In the genomic region with DNA sequence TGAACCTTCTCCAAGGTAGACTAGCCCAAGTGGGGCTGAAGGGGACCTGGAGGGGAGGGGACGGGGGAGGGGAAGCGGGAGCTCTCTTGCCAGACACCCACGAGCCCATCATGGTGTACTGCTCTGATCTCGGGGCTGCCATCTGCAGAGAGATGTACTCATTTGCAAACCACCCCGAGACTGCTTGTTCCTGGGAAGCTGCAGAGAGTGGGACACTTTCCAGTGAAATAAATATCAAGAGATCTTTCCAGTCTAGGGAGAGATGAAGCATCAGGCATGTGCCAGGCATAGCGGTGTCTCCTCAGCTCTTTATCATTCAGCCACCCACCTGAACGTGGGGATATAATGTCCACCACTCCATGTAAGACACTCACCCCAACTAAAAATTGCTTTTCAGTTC, we compare ENCODE assay signal across 30 mouse cellular contexts. TPM values are rescaled to one million over a fixed set of nuclear protein-coding genes. Genes with fewer than 3 reads are reported as not detected.
DNase-seq lines count a peak whose midpoint lies in the region; ATAC-seq lines count a peak whose summit lies in the region.
"Had no signal": no experiment of that assay in that cellular context is flagged by ENCODE, and none has a peak within 500 bp of the region (broad histone marks: within the 10 kb centered on the region; RNA-seq: fewer than 3 reads in every experiment).

No protein-coding gene starts in this region.

- H3K4me1 ChIP-seq in kidney, embryonic 15.5 days: no peaks in the 10 kb centered on the region
- H3K4me1 ChIP-seq: embryonic facial prominence, embryonic 12.5 days; heart, embryonic 10.5 days; heart, embryonic 15.5 days; limb, embryonic 15.5 days; liver, embryonic 13.5 days; stomach, embryonic 15.5 days had no signal

- H3K9ac ChIP-seq in kidney, embryonic 15.5 days: no peak overlapping the region
- H3K9ac ChIP-seq: embryonic facial prominence, embryonic 12.5 days; heart, embryonic 15.5 days; limb, embryonic 15.5 days; liver, embryonic 13.5 days; stomach, embryonic 15.5 days had no signal

- H3K4me3 ChIP-seq in kidney, embryonic 15.5 days (replicated peaks): no peak overlapping the region
- H3K4me3 ChIP-seq: embryonic facial prominence, embryonic 12.5 days; heart, embryonic 10.5 days; heart, embryonic 15.5 days; limb, embryonic 15.5 days; liver, embryonic 13.5 days; stomach, embryonic 15.5 days had no signal

- no peak overlapping the region for H3K27ac ChIP-seq in kidney, embryonic 15.5 days
- H3K27ac ChIP-seq: embryonic facial prominence, embryonic 12.5 days; heart, embryonic 10.5 days; heart, embryonic 15.5 days; kidney, postnatal 0 days; limb, embryonic 15.5 days; liver, embryonic 13.5 days; stomach, embryonic 15.5 days had no signal

- no peaks in the 10 kb centered on the region for H3K36me3 ChIP-seq in kidney, embryonic 15.5 days
- H3K36me3 ChIP-seq: embryonic facial prominence, embryonic 12.5 days; G1E; heart, embryonic 10.5 days; heart, embryonic 15.5 days; limb, embryonic 15.5 days; liver, embryonic 13.5 days; stomach, embryonic 15.5 days had no signal

- intact Hi-C loops in left cerebral cortex, postnatal 4 days (cut with DNase I): no loop called here

- H3K4me2 ChIP-seq in kidney, embryonic 15.5 days: no peak overlapping the region
- H3K4me2 ChIP-seq: embryonic facial prominence, embryonic 12.5 days; heart, embryonic 15.5 days; limb, embryonic 15.5 days; liver, embryonic 13.5 days; stomach, embryonic 15.5 days had no signal

- H3K9me3 ChIP-seq in kidney, embryonic 15.5 days (replicated peaks): no peaks in the 10 kb centered on the region
- H3K9me3 ChIP-seq: embryonic facial prominence, embryonic 12.5 days; G1E; heart, embryonic 10.5 days; heart, embryonic 15.5 days; limb, embryonic 15.5 days; liver, embryonic 13.5 days; stomach, embryonic 15.5 days had no signal

- WGBS in kidney, embryonic 15.5 days: 81% methylated on average over 7 of the region's 7 CpGs

- DNase-seq in frontal cortex, adult 2 months (ENCODE audit: extremely low spot score in 1 of 2, low spot score in 1 of 2): peak; percentile 43 to 57
- no peak for DNase-seq in frontal cortex, postnatal 25 days (ENCODE audit: low spot score in 2 of 2)
- peak; percentile 23 for DNase-seq in left cerebral cortex, adult 11 months (ENCODE audit: low spot score)
- no peak for DNase-seq in left cerebral cortex, postnatal 4 days
- DNase-seq in layer of hippocampus, postnatal 36 days: peak; percentile 64 to 70
- DNase-seq in right cerebral cortex, postnatal 25 days: peak; percentile 35
- DNase-seq in urinary bladder, postnatal 25 days (ENCODE audit: low spot score): no peak
- DNase-seq: adrenal gland, adult 8-10 months; cerebellum, adult 11 months; cerebellum, adult 9-10 months; embryo, embryonic 11 days; gastrocnemius, postnatal 25 days; heart, adult 11 months; kidney, adult 18-20 months; liver, embryonic 13.5 days; lung, adult 18-20 months; midbrain, embryonic 14.5 days; thymus, adult 18-20 months; thymus, postnatal 25 days had no signal

- no peaks in the 10 kb centered on the region for H3K27me3 ChIP-seq in kidney, embryonic 15.5 days
- H3K27me3 ChIP-seq: embryonic facial prominence, embryonic 12.5 days; heart, embryonic 15.5 days; limb, embryonic 15.5 days; liver, embryonic 13.5 days; stomach, embryonic 15.5 days had no signal

- ATAC-seq in kidney, embryonic 15.5 days (replicated peaks; ENCODE audit: low FRiP score): no peak
- ATAC-seq: forebrain, embryonic 14.5 days; hindbrain, embryonic 16.5 days; lung, postnatal 0 days had no signal

RNA-seq across cellular contexts. Expression of a gene that starts 25.8 kb away (rescaled TPM):
- polyA plus RNA-seq in frontal cortex, adult 2 months (2012; rRNA removed): 47.0 and 55.7 TPM in 2 replicates
- 10 to 100 TPM; 49.9 to 50.6 TPM for total RNA-seq in left cerebral cortex, postnatal 4 days (2021)
- total RNA-seq in layer of hippocampus, postnatal 36 days (2021): 100 to 1,000 TPM; 183 to 261 TPM
- 2.6 and 3.3 TPM in 2 replicates for polyA plus RNA-seq in kidney, embryonic 15.5 days (2015; fragmentation: Nextera tagmentation; extraction: Ambion mirVana)

Comparison
In these comparisons a context has a peak if more than half of its experiments do, and no peak if none do; other contexts are left out.
1. DNase-seq: peak in frontal cortex, adult 2 months (2 of 2), left cerebral cortex, adult 11 months (single experiment), layer of hippocampus, postnatal 36 days (2 of 2) and right cerebral cortex, postnatal 25 days (single experiment); none in frontal cortex, postnatal 25 days (0 of 2), left cerebral cortex, postnatal 4 days (single experiment) and urinary bladder, postnatal 25 days (single experiment).